Mouse (Mus musculus): ENCODE data around the gene Gucy1b2.

Gene Gucy1b2

DNA sequence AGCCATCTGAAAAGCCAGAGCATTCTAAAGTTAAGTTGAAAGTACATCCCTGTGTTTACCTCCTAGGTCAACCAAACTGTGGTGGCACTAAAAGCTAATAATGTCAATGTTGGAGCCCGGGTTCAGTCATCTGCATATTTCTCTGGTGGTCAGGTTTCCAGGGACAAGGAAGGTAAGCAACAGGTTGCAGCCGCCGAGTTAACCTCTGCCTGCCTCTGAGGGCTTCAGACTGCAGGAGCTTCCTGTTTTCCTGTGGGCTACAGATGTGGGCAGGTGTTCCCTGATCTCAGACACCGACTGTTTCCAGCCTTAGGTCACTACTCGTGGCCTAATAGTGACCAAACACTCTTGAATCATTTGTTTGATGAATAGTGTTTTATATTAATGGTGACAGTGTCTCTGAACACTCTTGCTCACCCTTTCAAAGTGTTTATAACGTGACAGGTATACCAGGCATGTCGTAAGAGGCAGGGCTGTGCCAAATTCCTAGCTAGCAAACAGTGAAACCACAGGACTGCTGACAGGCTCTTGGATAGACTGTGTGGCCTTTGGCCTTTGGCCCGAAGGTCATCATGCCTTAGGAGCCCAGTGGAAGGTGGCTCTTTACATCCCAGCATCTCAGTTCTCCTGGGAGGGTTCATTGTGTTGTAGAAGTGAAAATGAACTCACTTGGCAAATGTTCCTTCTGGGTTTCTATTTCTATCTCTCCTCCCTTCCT is 94.7 kb downstream of the Gucy1b2 start:
- DNase-seq: no peak

DNA sequence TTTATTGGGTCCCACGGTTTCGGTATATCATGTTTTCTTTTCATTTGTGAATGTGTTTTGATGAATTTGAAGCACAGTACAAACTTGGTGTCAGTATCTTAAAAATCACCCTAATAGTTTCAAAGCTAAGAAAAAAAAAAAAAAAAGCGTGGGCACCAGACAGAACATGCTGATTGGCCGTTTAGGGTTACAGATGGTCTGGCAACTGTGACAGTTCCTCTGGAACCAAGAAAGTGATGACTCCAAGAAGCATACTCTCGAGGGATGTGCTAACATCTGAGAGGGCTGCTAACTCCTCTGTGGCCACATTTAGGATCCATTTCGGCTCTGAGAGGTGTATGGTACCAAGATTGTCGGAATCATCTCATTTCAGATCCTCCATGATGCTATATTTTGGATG is 100.9 kb downstream of the Gucy1b2 start:
- no peak for DNase-seq

DNA sequence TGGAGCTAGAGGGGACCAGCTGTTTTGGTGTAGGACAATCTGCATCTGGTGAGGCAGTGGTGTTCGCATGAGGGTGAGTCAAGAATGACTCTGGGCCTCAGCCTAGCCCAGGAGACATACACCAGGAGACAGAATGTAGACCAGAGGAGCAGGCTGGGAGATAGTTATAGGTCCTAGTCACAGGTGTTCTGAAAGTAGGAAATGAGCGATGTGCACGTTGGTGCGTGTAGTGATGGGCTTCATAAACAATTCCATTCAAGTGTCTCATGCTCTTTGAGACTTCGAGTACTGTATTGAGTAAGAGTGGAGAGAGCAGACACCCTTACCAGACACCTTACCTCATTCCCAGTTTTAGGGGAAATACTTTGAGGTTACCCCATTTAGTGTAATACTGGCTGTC is 102.3 kb downstream of the Gucy1b2 start:
- DNase-seq: no peak

DNA sequence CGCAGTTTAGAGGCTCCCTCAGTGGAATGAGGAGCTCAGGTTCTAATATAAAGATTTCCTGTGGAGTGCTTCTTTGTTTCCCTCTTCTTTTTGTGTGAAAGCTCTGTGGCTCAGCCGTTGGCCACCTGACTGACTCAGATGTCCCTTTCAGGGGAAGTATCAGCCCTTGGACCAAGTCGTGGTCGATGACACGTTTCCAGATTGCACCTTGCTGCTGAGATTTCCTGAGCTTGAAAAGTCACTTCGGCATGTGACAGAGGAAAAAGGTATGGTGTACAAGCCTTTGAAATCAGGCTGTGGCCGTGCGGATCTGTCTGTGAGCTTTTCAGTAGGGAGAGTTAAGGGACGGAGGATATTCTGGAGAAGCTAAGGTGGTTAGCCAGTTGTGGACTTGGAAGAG is 102.7 kb downstream of the Gucy1b2 start:
- no peak for DNase-seq

DNA sequence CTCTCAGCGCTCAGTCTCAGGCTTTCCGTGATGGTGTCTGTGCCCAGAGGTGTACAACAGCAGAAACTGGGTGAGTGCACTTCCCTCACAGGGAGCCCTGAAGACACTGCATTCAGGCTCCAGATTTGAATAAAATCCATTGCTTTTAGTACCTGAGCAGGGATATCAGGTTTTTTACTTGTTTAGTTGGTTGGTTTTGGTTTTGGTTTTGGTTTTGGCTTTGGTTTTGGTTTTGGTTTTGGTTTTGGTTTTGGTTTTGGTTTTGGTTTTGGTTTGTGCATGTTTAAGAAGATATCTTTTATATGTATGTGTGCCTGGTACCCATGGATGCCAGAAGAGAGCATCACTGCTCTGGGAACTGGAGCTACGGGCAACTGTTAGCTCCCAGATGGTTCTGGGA is 105.2 kb downstream of the Gucy1b2 start:
- DNase-seq: no peak

DNA sequence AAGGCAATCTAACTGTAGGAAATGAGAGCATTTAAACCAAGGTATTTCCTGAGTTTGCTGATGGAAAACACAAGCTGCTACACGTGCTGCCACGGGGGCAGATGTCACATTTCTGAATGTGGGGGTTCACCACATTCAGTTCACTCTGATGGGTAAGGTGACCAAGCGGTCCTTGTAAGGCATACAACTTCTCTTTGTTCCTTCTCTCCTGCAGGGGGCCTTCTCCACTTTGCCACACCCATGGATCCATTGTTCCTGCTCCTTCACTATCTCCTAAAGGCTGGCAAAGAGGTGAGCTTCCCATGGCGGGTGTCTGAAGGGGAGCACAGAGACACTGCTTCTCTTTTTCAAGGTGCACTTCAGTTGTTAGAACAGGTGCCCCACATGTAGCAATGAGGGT is 105.9 kb downstream of the Gucy1b2 start:
- DNase-seq: no peak

DNA sequence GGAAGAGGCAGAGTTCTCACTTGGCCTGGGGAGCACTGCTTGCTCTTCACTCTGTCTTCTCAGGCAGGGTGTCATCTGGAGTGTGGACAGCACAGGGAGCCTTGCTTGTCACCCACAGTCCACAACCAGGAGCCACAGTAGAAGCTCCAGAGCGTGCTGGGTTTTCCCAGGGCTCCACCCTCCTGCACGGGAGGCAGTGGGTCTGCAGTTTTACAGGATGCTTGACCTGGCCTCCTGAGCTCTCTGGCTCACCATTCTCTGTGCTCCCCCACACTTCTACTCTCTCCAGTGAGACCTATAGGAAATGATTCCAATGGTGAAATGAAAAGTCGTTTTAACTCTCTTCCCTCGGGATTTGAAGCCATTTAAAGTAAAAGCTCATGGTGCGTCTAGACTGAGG is 106.3 kb downstream of the Gucy1b2 start:
- DNase-seq: no peak

DNA sequence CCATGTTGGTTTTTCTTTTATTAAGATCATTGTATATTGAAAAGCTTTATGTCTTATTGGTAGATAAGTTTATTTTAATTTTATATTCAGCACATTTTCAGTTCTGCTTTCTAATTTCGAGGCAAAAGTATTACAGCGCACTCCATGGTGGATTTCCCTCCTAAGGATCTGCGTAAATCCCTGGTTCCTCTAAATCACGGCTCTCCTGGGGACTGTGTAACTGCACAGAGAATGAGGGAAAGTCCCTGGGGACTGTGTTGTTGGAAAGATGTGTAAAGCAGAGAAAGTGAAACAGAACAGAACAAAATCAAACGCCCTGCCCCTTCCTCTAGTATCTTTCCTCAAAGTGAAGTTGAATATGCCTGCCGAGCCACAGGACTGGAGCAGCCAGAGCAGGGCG is 109.0 kb downstream of the Gucy1b2 start:
- DNase-seq: no peak

DNA sequence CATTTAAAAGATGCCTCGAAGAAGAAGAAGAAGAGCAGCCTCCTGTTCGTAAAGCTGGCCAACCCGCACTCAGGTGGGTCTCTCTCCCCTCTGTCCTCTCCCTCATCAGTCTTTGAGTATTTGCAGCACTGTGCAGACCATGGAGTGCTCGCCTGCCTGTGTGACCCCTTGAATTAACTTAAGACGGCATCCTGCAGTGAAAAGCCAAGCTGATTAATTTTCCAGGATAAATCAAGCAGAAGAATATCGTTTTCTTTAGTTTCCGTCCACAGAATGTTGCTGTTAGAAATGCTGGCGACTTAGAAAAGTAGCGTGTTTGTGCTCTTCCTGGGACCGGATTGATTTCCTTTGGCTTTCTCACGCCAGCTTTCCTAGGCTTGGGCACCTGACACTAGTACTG is 109.5 kb downstream of the Gucy1b2 start:
- DNase-seq: no peak

All from kidney, postnatal 4 days (tissue).